21 mouse cellular contexts compared by ENCODE assay signal in the genomic region with DNA sequence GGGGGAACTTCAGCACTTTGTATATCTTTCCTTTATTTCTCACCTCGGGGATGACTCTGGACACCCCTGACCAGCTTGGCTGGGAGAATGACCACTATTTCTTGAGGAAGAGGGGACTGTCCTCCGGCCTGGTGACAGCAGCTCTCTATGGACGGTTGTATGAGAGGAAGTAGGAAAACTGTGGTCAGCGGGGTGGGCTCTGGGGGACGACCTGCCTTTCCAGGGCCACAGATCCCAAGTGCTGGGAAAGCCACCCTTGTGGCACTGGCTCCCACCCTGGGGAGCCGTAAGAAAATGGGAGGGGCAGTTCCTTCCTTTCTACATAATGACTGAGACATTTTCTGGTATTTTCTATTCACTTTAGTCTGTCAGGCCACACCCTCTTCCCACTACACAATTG. TPM values are rescaled to one million over a fixed set of nuclear protein-coding genes. Genes with fewer than 3 reads are reported as not detected.
DNase-seq lines count a peak whose midpoint lies in the region; ATAC-seq and TF ChIP-seq lines count a peak whose summit lies in the region.
"Had no signal": no experiment of that assay in that cellular context is flagged by ENCODE, and none has a peak within 500 bp of the region (broad histone marks: within the 10 kb centered on the region; RNA-seq: fewer than 3 reads in every experiment).

No protein-coding gene starts in this region.

- 78% methylated on average over 6 of the region's 6 CpGs for WGBS in heart, embryonic 11.5 days (ENCODE audit: insufficient replicate concordance)
- 56% methylated on average over 6 of the region's 6 CpGs for WGBS in liver, postnatal 0 days (ENCODE audit: insufficient replicate concordance)
- 90% methylated on average over 6 of the region's 6 CpGs for WGBS in forebrain, embryonic 12.5 days

- peaks cover 11% of the 10 kb centered on the region for H3K4me1 ChIP-seq in heart, embryonic 11.5 days (ENCODE audit: control insufficient read depth, insufficient read depth, low read length)
- peaks cover 52% of the 10 kb centered on the region for H3K4me1 ChIP-seq in liver, postnatal 0 days (ENCODE audit: insufficient read depth)
- H3K4me1 ChIP-seq in brown adipose tissue, adult 24 weeks (ENCODE audit: control insufficient read depth, insufficient read depth, insufficient read length, low read length): peaks cover 41% of the 10 kb centered on the region
- peaks cover 31% of the 10 kb centered on the region for H3K4me1 ChIP-seq in embryonic fibroblast, embryonic 13.5 days (ENCODE audit: control insufficient read depth, insufficient read depth, low read length)
- H3K4me1 ChIP-seq in forebrain, embryonic 12.5 days: peaks cover 47% of the 10 kb centered on the region

- no peaks in the 10 kb centered on the region for H3K9me3 ChIP-seq in heart, embryonic 11.5 days (replicated peaks; ENCODE audit: control insufficient read depth, low read length)
- no peaks in the 10 kb centered on the region for H3K9me3 ChIP-seq in liver, postnatal 0 days (ENCODE audit: low read length)
- no peaks in the 10 kb centered on the region for H3K9me3 ChIP-seq in forebrain, embryonic 12.5 days
- H3K9me3 ChIP-seq: intestine, embryonic 15.5 days had no signal

- ATAC-seq in heart, embryonic 11.5 days (replicated peaks; ENCODE audit: insufficient number of reproducible peaks, low FRiP score, low TSS enrichment): no peak
- no peak for ATAC-seq in liver, postnatal 0 days
- ATAC-seq in forebrain, embryonic 12.5 days (ENCODE audit: low FRiP score): no peak
- ATAC-seq: intestine, embryonic 15.5 days had no signal

- no peak overlapping the region for H3K4me3 ChIP-seq in heart, embryonic 11.5 days (ENCODE audit: low read depth, low read length)
- H3K4me3 ChIP-seq in liver, postnatal 0 days (ENCODE audit: low read depth, low read length): no peak overlapping the region
- no peak overlapping the region for H3K4me3 ChIP-seq in brown adipose tissue, adult 24 weeks (ENCODE audit: insufficient read depth, low read depth, low read length)
- no peak overlapping the region for H3K4me3 ChIP-seq in embryonic fibroblast, embryonic 13.5 days (ENCODE audit: insufficient read depth, low read length)
- H3K4me3 ChIP-seq in forebrain, embryonic 12.5 days (replicated peaks): no peak overlapping the region
- H3K4me3 ChIP-seq: intestine, embryonic 15.5 days had no signal

- no peak for TF ChIP-seq CTCF in liver, postnatal 0 days (IDR thresholded peaks at IDR 0.05; ENCODE audit: low read depth)
- no peak for TF ChIP-seq CTCF in embryonic fibroblast, embryonic 13.5 days (IDR thresholded peaks at IDR 0.05; ENCODE audit: borderline replicate concordance, insufficient read depth, low read length)

- H3K9ac ChIP-seq in heart, embryonic 11.5 days (ENCODE audit: low read depth, low read length): no peak overlapping the region
- no peak overlapping the region for H3K9ac ChIP-seq in liver, postnatal 0 days (replicated peaks)
- no peak overlapping the region for H3K9ac ChIP-seq in forebrain, embryonic 12.5 days
- H3K9ac ChIP-seq: intestine, embryonic 15.5 days had no signal

- no peaks in the 10 kb centered on the region for H3K27me3 ChIP-seq in heart, embryonic 11.5 days (ENCODE audit: control insufficient read depth, insufficient read depth, low read length)
- H3K27me3 ChIP-seq in liver, postnatal 0 days (ENCODE audit: insufficient read depth, low read length): no peaks in the 10 kb centered on the region
- H3K27me3 ChIP-seq in forebrain, embryonic 12.5 days: no peaks in the 10 kb centered on the region
- H3K27me3 ChIP-seq: intestine, embryonic 15.5 days had no signal

- no peak overlapping the region for H3K27ac ChIP-seq in heart, embryonic 11.5 days (ENCODE audit: low read depth, low read length)
- H3K27ac ChIP-seq in liver, postnatal 0 days (ENCODE audit: low read depth): peak overlapping the region; percentile 42; the same call in 1 of the 2 replicates
- H3K27ac ChIP-seq in brown adipose tissue, adult 24 weeks (replicated peaks; ENCODE audit: low read depth, low read length): peak overlapping the region; percentile 64
- H3K27ac ChIP-seq in embryonic fibroblast, embryonic 13.5 days (ENCODE audit: insufficient read depth, low read length): peak overlapping the region; percentile 98
- H3K27ac ChIP-seq in forebrain, embryonic 12.5 days: no peak overlapping the region
- H3K27ac ChIP-seq: intestine, embryonic 15.5 days had no signal

- H3K4me2 ChIP-seq in heart, embryonic 11.5 days: no peak overlapping the region
- no peak overlapping the region for H3K4me2 ChIP-seq in liver, postnatal 0 days (ENCODE audit: low read depth, low read length)
- H3K4me2 ChIP-seq in forebrain, embryonic 12.5 days: no peak overlapping the region
- H3K4me2 ChIP-seq: intestine, embryonic 15.5 days had no signal

- peak; percentile 5 for DNase-seq in heart, postnatal 4 days
- DNase-seq in liver, postnatal 0 days: no peak
- no peak for DNase-seq in liver
- no peak for DNase-seq in thymus, postnatal 14 days
- DNase-seq: adrenal gland, adult 8-10 months; cerebellum, adult 9-11 months; kidney, postnatal 4 days; layer of hippocampus, postnatal 36 days; lung, adult 2 months; retina, postnatal 1 day; thymus, postnatal 25 days had no signal

- peaks cover 7% of the 10 kb centered on the region; the same call in 1 of the 2 replicates for H3K36me3 ChIP-seq in heart, embryonic 11.5 days (ENCODE audit: control insufficient read depth, insufficient read depth, low read length)
- H3K36me3 ChIP-seq in liver, postnatal 0 days (replicated peaks; ENCODE audit: insufficient read depth, low read length): peaks cover 9% of the 10 kb centered on the region
- H3K36me3 ChIP-seq in forebrain, embryonic 12.5 days (replicated peaks): 0 out of 2 replicates have a peak, but pooled peaks cover 8% of the 10 kb centered on the region
- H3K36me3 ChIP-seq: intestine, embryonic 15.5 days had no signal

- no peak for TF ChIP-seq POLR2A in embryonic fibroblast, embryonic 13.5 days (IDR thresholded peaks at IDR 0.05; ENCODE audit: low read depth, low read length)

- TF ChIP-seq EP300 in liver, postnatal 0 days (IDR thresholded peaks at IDR 0.05; ENCODE audit: low read depth): no peak

RNA-seq across cellular contexts. Expression of a gene that starts 26.7 kb away (rescaled TPM):
- total RNA-seq in heart, postnatal 4 days (2021): 10 to 100 TPM; 10.9 to 14.0 TPM
- 8.5 and 16.1 TPM in 2 replicates for polyA plus RNA-seq in heart, embryonic 11.5 days (2014; fragmentation: Nextera tagmentation; extraction: Ambion mirVana)
- 310 and 342 TPM in 2 replicates for polyA plus RNA-seq in liver, postnatal 0 days (2015; fragmentation: Nextera tagmentation; extraction: Ambion mirVana)
- 77.1 and 106 TPM in 2 replicates for polyA plus RNA-seq in brown adipose tissue, adult 24 weeks (2012; ENCODE audit: insufficient read depth, insufficient read length, missing spikeins)
- polyA plus RNA-seq in embryonic fibroblast, embryonic 13.5 days (2011; ENCODE audit: insufficient read length, low read depth, missing spikeins): 11.0 and 11.5 TPM in 2 replicates
- polyA plus RNA-seq in forebrain, embryonic 12.5 days (2016; fragmentation: Nextera tagmentation; extraction: Ambion mirVana): 6.9 and 8.9 TPM in 2 replicates

RNA-seq across cellular contexts. Expression of a gene that starts 26.9 kb away (rescaled TPM):
- 10 to 100 TPM; 13.0 to 14.7 TPM for total RNA-seq in heart, postnatal 4 days (2021)
- 22.3 and 25.0 TPM in 2 replicates for polyA plus RNA-seq in heart, embryonic 11.5 days (2014; fragmentation: Nextera tagmentation; extraction: Ambion mirVana)
- 40.3 and 44.1 TPM in 2 replicates for polyA plus RNA-seq in liver, postnatal 0 days (2015; fragmentation: Nextera tagmentation; extraction: Ambion mirVana)
- polyA plus RNA-seq in brown adipose tissue, adult 24 weeks (2012; ENCODE audit: insufficient read depth, insufficient read length, missing spikeins): 27.9 and 30.4 TPM in 2 replicates
- polyA plus RNA-seq in embryonic fibroblast, embryonic 13.5 days (2011; ENCODE audit: insufficient read length, low read depth, missing spikeins): 13.6 and 15.8 TPM in 2 replicates
- 13.9 and 15.2 TPM in 2 replicates for polyA plus RNA-seq in forebrain, embryonic 12.5 days (2016; fragmentation: Nextera tagmentation; extraction: Ambion mirVana)

RNA-seq across cellular contexts. Expression of a gene that starts 27.1 kb away (rescaled TPM):
- 1 to 10 TPM in 1 of 2 experiments, not detected in 1; 2.8 TPM for total RNA-seq in heart, postnatal 4 days (2021)
- polyA plus RNA-seq in heart, embryonic 11.5 days (2014; fragmentation: Nextera tagmentation; extraction: Ambion mirVana): 0.84 TPM in 1 of 2 replicates, not detected in the other
- 0.89 and 3.9 TPM in 2 replicates for polyA plus RNA-seq in liver, postnatal 0 days (2015; fragmentation: Nextera tagmentation; extraction: Ambion mirVana)
- not detected in 2 replicates for polyA plus RNA-seq in brown adipose tissue, adult 24 weeks (2012; ENCODE audit: insufficient read depth, insufficient read length, missing spikeins)
- not detected in 2 replicates for polyA plus RNA-seq in embryonic fibroblast, embryonic 13.5 days (2011; ENCODE audit: insufficient read length, low read depth, missing spikeins)
- 1.1 TPM in 1 of 2 replicates, not detected in the other for polyA plus RNA-seq in forebrain, embryonic 12.5 days (2016; fragmentation: Nextera tagmentation; extraction: Ambion mirVana)
- total RNA-seq: adrenal gland, adult 8-10 months; gastrocnemius, postnatal 4 days; hematopoietic stem cell, adult 5-6 weeks; layer of hippocampus, postnatal 36 days; MEL had no signal
- polyA plus RNA-seq: frontal cortex, adult 2 months; lung, adult 2 months; neural tube, embryonic 14.5 days had no signal

Comparison
In these comparisons a context has a peak if more than half of its experiments do, and no peak if none do; other contexts are left out.
1. H3K27ac ChIP-seq: peak in liver, postnatal 0 days (single experiment), brown adipose tissue, adult 24 weeks (single experiment) and embryonic fibroblast, embryonic 13.5 days (single experiment); none in heart, embryonic 11.5 days (single experiment) and forebrain, embryonic 12.5 days (single experiment).